Mouse (Mus musculus): ENCODE results near the gene Adamts10. TPM values are rescaled to one million over a fixed set of nuclear protein-coding genes. Genes with fewer than 3 reads are reported as not detected.

Adamts10 gene
- polyA plus RNA-seq, 1 experiment from 2014 or later, result 66.8 TPM

- whole genome bisulfite sequencing, result 90% methylated on average over 4 of the region's 4 CpGs
- H3K9ac ChIP-seq (ENCODE audit: low read depth, low read length), result no peak overlapping the region
- no peaks in the 10 kb centered on the region for H3K27me3 ChIP-seq (ENCODE audit: control insufficient read depth, insufficient read depth, low read depth, low read length)
- no peak overlapping the region for H3K27ac ChIP-seq (ENCODE audit: low read length)
- no peak overlapping the region for H3K4me3 ChIP-seq (ENCODE audit: low read depth, low read length)
- no peaks in the 10 kb centered on the region for H3K9me3 ChIP-seq (replicated peaks; ENCODE audit: control insufficient read depth, low read length, poor library complexity, severe bottlenecking)
- H3K4me2 ChIP-seq (ENCODE audit: low read length), result no peak overlapping the region
- ATAC-seq, result no peak
- H3K4me1 ChIP-seq (ENCODE audit: control insufficient read depth, insufficient read depth, low read length), result no peaks in the 10 kb centered on the region
- H3K36me3 ChIP-seq (ENCODE audit: control insufficient read depth, insufficient read depth, low read length), result peaks cover 13% of the 10 kb centered on the region
Measured at GRCm38 (mm10) chr17:33539878-33540277, 15.9 kb downstream of the Adamts10 start.

DNA sequence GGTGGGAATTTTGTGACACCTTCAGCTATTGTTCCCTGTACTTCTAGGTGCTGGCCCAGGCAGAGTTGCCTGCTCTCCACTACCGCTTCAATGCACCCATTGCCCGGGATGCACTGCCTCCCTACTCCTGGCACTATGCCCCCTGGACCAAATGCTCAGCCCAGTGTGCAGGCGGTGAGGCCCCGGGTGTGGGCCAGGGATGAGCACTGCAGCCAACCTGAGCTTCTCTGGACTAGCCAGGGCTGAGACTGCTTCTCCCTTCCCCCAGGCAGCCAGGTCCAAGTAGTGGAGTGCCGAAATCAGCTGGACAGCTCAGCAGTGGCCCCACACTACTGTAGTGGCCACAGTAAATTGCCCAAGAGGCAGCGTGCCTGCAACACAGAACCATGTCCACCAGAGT, 25.2 kb downstream of the Adamts10 start:
- Histone ChIP-seq H3K27ac (ENCODE audit: low read length) (no peak overlapping the region), H3K9me3 (replicated peaks; ENCODE audit: control insufficient read depth, low read length, poor library complexity, severe bottlenecking) (no peaks in the 10 kb centered on the region), H3K4me3 (ENCODE audit: low read depth, low read length) (no peak overlapping the region), H3K27me3 (ENCODE audit: control insufficient read depth, insufficient read depth, low read depth, low read length) (no peaks in the 10 kb centered on the region), H3K36me3 (ENCODE audit: control insufficient read depth, insufficient read depth, low read length) (peaks cover 25% of the 10 kb centered on the region), H3K4me2 (ENCODE audit: low read length) (no peak overlapping the region), H3K9ac (ENCODE audit: low read depth, low read length) (no peak overlapping the region), H3K4me1 (ENCODE audit: control insufficient read depth, insufficient read depth, low read length) (no peaks in the 10 kb centered on the region)
- ATAC-seq, result no peak
- 96% methylated on average over 6 of the region's 6 CpGs for WGBS

DNA sequence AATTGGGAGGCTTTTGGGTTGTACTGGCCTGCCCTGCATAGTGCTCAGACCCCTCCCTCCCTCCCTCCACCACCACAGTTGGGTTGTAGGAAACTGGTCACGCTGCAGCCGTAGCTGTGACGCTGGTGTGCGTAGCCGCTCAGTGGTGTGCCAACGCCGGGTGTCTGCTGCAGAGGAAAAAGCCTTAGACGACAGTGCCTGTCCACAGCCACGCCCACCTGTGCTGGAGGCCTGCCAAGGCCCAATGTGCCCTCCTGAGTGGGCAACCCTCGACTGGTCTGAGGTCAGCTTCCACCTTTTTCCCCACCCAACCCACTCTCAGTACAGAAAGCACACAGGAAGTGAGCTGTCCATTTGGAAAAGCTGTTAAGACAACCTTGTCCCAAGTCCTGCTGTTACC, 26.4 kb downstream of the Adamts10 start:
- H3K36me3 ChIP-seq (ENCODE audit: control insufficient read depth, insufficient read depth, low read length), result peaks cover 20% of the 10 kb centered on the region
- no peak overlapping the region for H3K27ac ChIP-seq (ENCODE audit: low read length)
- H3K27me3 ChIP-seq (ENCODE audit: control insufficient read depth, insufficient read depth, low read depth, low read length), result no peaks in the 10 kb centered on the region
- H3K4me3 ChIP-seq (ENCODE audit: low read depth, low read length), result no peak overlapping the region
- no peak overlapping the region for H3K9ac ChIP-seq (ENCODE audit: low read depth, low read length)
- ATAC-seq, result no peak
- 86% methylated on average over 10 of the region's 10 CpGs for WGBS
- no peaks in the 10 kb centered on the region for H3K4me1 ChIP-seq (ENCODE audit: control insufficient read depth, insufficient read depth, low read length)
- H3K9me3 ChIP-seq (replicated peaks; ENCODE audit: control insufficient read depth, low read length, poor library complexity, severe bottlenecking), result no peaks in the 10 kb centered on the region
- H3K4me2 ChIP-seq (ENCODE audit: low read length), result no peak overlapping the region

- H3K9me3 ChIP-seq (replicated peaks; ENCODE audit: control insufficient read depth, low read length, poor library complexity, severe bottlenecking), result no peaks in the 10 kb centered on the region
- no peak overlapping the region for H3K4me3 ChIP-seq (ENCODE audit: low read depth, low read length)
- no peaks in the 10 kb centered on the region for H3K4me1 ChIP-seq (ENCODE audit: control insufficient read depth, insufficient read depth, low read length)
- H3K9ac ChIP-seq (ENCODE audit: low read depth, low read length), result no peak overlapping the region
- no peak overlapping the region for H3K27ac ChIP-seq (ENCODE audit: low read length)
- H3K4me2 ChIP-seq (ENCODE audit: low read length), result no peak overlapping the region
- ATAC-seq, result no peak
- peaks cover 20% of the 10 kb centered on the region for H3K36me3 ChIP-seq (ENCODE audit: control insufficient read depth, insufficient read depth, low read length)
- H3K27me3 ChIP-seq (ENCODE audit: control insufficient read depth, insufficient read depth, low read depth, low read length), result no peaks in the 10 kb centered on the region
- 95% methylated on average over 4 of the region's 4 CpGs for WGBS
Measured at GRCm38 (mm10) chr17:33552113-33552512, 28.1 kb downstream of the Adamts10 start.

GRCm38 (mm10) chr17:33552964-33553363, 29.0 kb downstream of the Adamts10 start:
- WGBS, result 39% methylated on average over 4 of the region's 4 CpGs
- Histone ChIP-seq H3K36me3 (ENCODE audit: control insufficient read depth, insufficient read depth, low read length) (peaks cover 18% of the 10 kb centered on the region; the same call in 1 of the 2 replicates), H3K9ac (ENCODE audit: low read depth, low read length) (no peak overlapping the region), H3K4me3 (ENCODE audit: low read depth, low read length) (no peak overlapping the region), H3K27ac (ENCODE audit: low read length) (no peak overlapping the region), H3K27me3 (ENCODE audit: control insufficient read depth, insufficient read depth, low read depth, low read length) (no peaks in the 10 kb centered on the region), H3K4me1 (ENCODE audit: control insufficient read depth, insufficient read depth, low read length) (no peaks in the 10 kb centered on the region), H3K4me2 (ENCODE audit: low read length) (no peak overlapping the region), H3K9me3 (replicated peaks; ENCODE audit: control insufficient read depth, low read length, poor library complexity, severe bottlenecking) (no peaks in the 10 kb centered on the region)
- ATAC-seq, result no peak

DNA sequence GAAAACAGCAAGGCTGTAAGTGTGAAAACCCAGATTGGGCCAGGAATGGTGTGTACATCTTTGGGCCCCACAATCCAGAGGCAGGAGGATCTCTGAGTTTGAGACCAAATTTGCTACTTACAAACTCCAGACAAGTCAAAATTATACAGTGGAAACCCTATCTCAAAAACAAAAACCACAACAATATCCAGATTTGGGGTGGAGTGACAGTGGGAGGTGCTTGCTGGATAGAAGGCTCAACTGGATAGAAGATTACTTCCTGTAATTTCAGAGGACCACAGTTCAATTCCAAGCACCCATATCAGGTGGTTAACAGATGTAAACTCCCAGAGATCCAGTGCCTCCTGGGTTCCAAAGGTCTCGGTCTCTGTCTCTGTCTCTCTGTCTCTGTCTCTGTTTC, 30.5 kb downstream of the Adamts10 start:
- H3K4me1 ChIP-seq (ENCODE audit: control insufficient read depth, insufficient read depth, low read length), result no peaks in the 10 kb centered on the region
- H3K27ac ChIP-seq (ENCODE audit: low read length), result no peak overlapping the region
- H3K9ac ChIP-seq (ENCODE audit: low read depth, low read length), result no peak overlapping the region
- H3K36me3 ChIP-seq (ENCODE audit: control insufficient read depth, insufficient read depth, low read length), result peaks cover 9% of the 10 kb centered on the region; the same call in 1 of the 2 replicates
- H3K4me3 ChIP-seq (ENCODE audit: low read depth, low read length), result no peak overlapping the region
- H3K27me3 ChIP-seq (ENCODE audit: control insufficient read depth, insufficient read depth, low read depth, low read length), result no peaks in the 10 kb centered on the region
- 94% methylated on average over 1 of the region's 1 CpGs for WGBS
- H3K9me3 ChIP-seq (replicated peaks; ENCODE audit: control insufficient read depth, low read length, poor library complexity, severe bottlenecking), result no peaks in the 10 kb centered on the region
- H3K4me2 ChIP-seq (ENCODE audit: low read length), result no peak overlapping the region
- no peak for ATAC-seq

DNA sequence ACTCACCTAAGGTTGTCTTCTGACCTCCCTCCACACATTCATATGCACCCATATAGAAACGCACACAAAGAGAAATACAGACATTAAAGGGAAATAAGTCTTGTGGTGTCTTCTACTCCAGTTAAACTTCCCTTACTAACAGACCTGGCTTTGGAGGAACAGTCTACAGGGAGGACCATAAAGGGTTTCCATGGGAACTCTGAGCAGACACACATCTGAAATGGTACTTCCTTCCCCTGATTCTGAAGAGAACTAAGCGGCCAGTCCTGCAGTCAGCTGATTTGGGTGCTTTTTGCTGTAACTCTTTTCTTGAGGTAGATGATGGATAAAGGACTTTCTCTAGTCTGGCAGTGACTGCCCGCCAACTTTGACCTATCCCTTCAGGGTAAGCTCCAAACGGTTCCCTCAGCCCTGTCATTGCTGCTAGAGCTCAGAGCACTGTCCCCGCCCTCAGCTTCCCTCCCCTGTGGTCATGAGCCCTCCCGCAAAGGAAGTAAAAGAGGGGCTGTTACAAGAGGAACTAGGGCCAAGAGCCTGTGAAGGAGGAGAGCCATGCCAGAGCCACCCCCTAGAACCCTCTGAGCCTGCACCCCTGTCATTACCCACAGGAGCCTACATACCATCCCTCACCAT, 31.3 kb downstream of the Adamts10 start, which contains the start of gene Myo1f:
Gene Myo1f, plus strand, starts transcription at position 485 of the 633 bp plus-strand sequence.
- ATAC-seq, result no peak

GRCm38 (mm10) chr17:33557922-33558321, 33.9 kb downstream of the Adamts10 start:
- Histone ChIP-seq H3K9ac (ENCODE audit: low read depth, low read length) (no peak overlapping the region), H3K36me3 (ENCODE audit: control insufficient read depth, insufficient read depth, low read length) (no peaks in the 10 kb centered on the region), H3K4me2 (ENCODE audit: low read length) (no peak overlapping the region), H3K27ac (ENCODE audit: low read length) (no peak overlapping the region), H3K27me3 (ENCODE audit: control insufficient read depth, insufficient read depth, low read depth, low read length) (no peaks in the 10 kb centered on the region), H3K4me3 (ENCODE audit: low read depth, low read length) (no peak overlapping the region), H3K4me1 (ENCODE audit: control insufficient read depth, insufficient read depth, low read length) (no peaks in the 10 kb centered on the region), H3K9me3 (replicated peaks; ENCODE audit: control insufficient read depth, low read length, poor library complexity, severe bottlenecking) (no peaks in the 10 kb centered on the region)
- ATAC-seq, result no peak
- WGBS, result 77% methylated on average over 4 of the region's 4 CpGs

More for the DNA sequence above, 31.3 kb downstream of the Adamts10 start, which contains the start of gene Myo1f:
- no peaks in the 10 kb centered on the region for H3K4me1 ChIP-seq (ENCODE audit: control insufficient read depth, insufficient read depth, low read length)
- H3K36me3 ChIP-seq (ENCODE audit: control insufficient read depth, insufficient read depth, low read length), result peaks cover 7% of the 10 kb centered on the region; the same call in 1 of the 2 replicates
- H3K4me3 ChIP-seq (ENCODE audit: low read depth, low read length), result no peak within 1 kb of the TSS
- no peak within 1 kb of the TSS for H3K9ac ChIP-seq (ENCODE audit: low read depth, low read length)
- WGBS, result 49% methylated on average over 6 of the region's 6 CpGs
- H3K4me2 ChIP-seq (ENCODE audit: low read length), result no peak within 1 kb of the TSS
- H3K27me3 ChIP-seq (ENCODE audit: control insufficient read depth, insufficient read depth, low read depth, low read length), result no peaks in the 10 kb centered on the region
- H3K27ac ChIP-seq (ENCODE audit: low read length), result no peak within 1 kb of the TSS
- no peaks in the 10 kb centered on the region for H3K9me3 ChIP-seq (replicated peaks; ENCODE audit: control insufficient read depth, low read length, poor library complexity, severe bottlenecking)

GRCm38 (mm10) chr17:33563527-33564076, 39.6 kb downstream of the Adamts10 start:
- 70% methylated on average over 2 of the region's 2 CpGs for WGBS
- Histone ChIP-seq H3K9me3 (replicated peaks; ENCODE audit: control insufficient read depth, low read length, poor library complexity, severe bottlenecking) (no peaks in the 10 kb centered on the region), H3K4me3 (ENCODE audit: low read depth, low read length) (no peak overlapping the region), H3K27ac (ENCODE audit: low read length) (no peak overlapping the region), H3K36me3 (ENCODE audit: control insufficient read depth, insufficient read depth, low read length) (no peaks in the 10 kb centered on the region), H3K4me1 (ENCODE audit: control insufficient read depth, insufficient read depth, low read length) (no peaks in the 10 kb centered on the region), H3K4me2 (ENCODE audit: low read length) (no peak overlapping the region), H3K27me3 (ENCODE audit: control insufficient read depth, insufficient read depth, low read depth, low read length) (no peaks in the 10 kb centered on the region), H3K9ac (ENCODE audit: low read depth, low read length) (no peak overlapping the region)
- ATAC-seq, result no peak

Data from midbrain, embryonic 16.5 days (tissue).